Mouse (Mus musculus) CD8-positive naive resting alpha-beta T cell, adult 2 months (primary cell): ENCODE data around the gene Enthd1.
A peak's percentile ranks its signal among the peaks of the same experiment; 100 is the strongest.
"Not testable (repeated sequence)": the region's sequence is repeated elsewhere in the genome, so short reads cannot be mapped to it uniquely, and the experiment has no call there.

Experiments
- DNase-seq, 2 experiments: peaks; one replicate each; pipeline ENCODE4 v3.0.0; 2022; ENCODE audit warnings: low read depth in 2 of 2, low spot score in 2 of 2

Gene Enthd1

GRCm38 (mm10) chr15:80565106-80565665 lies at the start of gene Enthd1:
Gene Enthd1 (minus strand): TSS chr15:80565156.
- no peak for DNase-seq

- DNase-seq = no peak
Measured at GRCm38 (mm10) chr15:80613904-80614303, 48.9 kb upstream of the Enthd1 start.

- peak; percentile 75 to 82 for DNase-seq
Measured at GRCm38 (mm10) chr15:80611478-80611877, 46.5 kb upstream of the Enthd1 start.

GRCm38 (mm10) chr15:80610335-80610734 lies 45.4 kb upstream of the Enthd1 start:
- peak; percentile 55 to 61 for DNase-seq

GRCm38 (mm10) chr15:80607970-80608369 lies 43.0 kb upstream of the Enthd1 start:
- no peak for DNase-seq

GRCm38 (mm10) chr15:80604026-80604425 lies 39.1 kb upstream of the Enthd1 start:
- no peak for DNase-seq

GRCm38 (mm10) chr15:80602487-80602886 lies 37.5 kb upstream of the Enthd1 start:
- peak; percentile 78 to 80 for DNase-seq

GRCm38 (mm10) chr15:80601456-80601855 lies 36.5 kb upstream of the Enthd1 start:
- no peak for DNase-seq

- no peak for DNase-seq
Measured at GRCm38 (mm10) chr15:80599843-80600242, 34.9 kb upstream of the Enthd1 start.

- peak in 1 of 2 experiments; percentile 68 for DNase-seq
Measured at GRCm38 (mm10) chr15:80599213-80599750, 34.3 kb upstream of the Enthd1 start.

- DNase-seq = no peak
Measured at GRCm38 (mm10) chr15:80598750-80599149, 33.8 kb upstream of the Enthd1 start.

GRCm38 (mm10) chr15:80593877-80594276 lies 28.9 kb upstream of the Enthd1 start:
- DNase-seq = no peak

GRCm38 (mm10) chr15:80592737-80593136 lies 27.8 kb upstream of the Enthd1 start:
- DNase-seq = no peak

GRCm38 (mm10) chr15:80590641-80591040 lies 25.7 kb upstream of the Enthd1 start:
- peak in 1 of 2 experiments; percentile 72 for DNase-seq

GRCm38 (mm10) chr15:80586296-80586695 lies 21.3 kb upstream of the Enthd1 start:
- no peak for DNase-seq

GRCm38 (mm10) chr15:80582581-80583495 lies 17.9 kb upstream of the Enthd1 start:
- no peak for DNase-seq

GRCm38 (mm10) chr15:80580585-80580984 lies 15.6 kb upstream of the Enthd1 start:
- not testable (repeated sequence) for DNase-seq

- DNase-seq = no peak
Measured at GRCm38 (mm10) chr15:80579121-80579520, 14.2 kb upstream of the Enthd1 start.

- no peak for DNase-seq
Measured at GRCm38 (mm10) chr15:80577166-80577960, 12.4 kb upstream of the Enthd1 start.

- DNase-seq = no peak
Measured at GRCm38 (mm10) chr15:80576415-80576994, 11.5 kb upstream of the Enthd1 start.

GRCm38 (mm10) chr15:80575817-80576370 lies 10.9 kb upstream of the Enthd1 start:
- DNase-seq = no peak
